Mouse (Mus musculus) cerebellum, adult 18-20 months (tissue): ENCODE data around the gene Pdzd2.

Experiments
- DNase-seq, 2 experiments: peaks; one replicate each; pipeline ENCODE4 v3.0.0; 2021

The Pdzd2 gene

GRCm38 (mm10) chr15:12728381-12728780 lies 11.3 kb downstream of the Pdzd2 start:
- DNase-seq, result no peak

- no peak for DNase-seq
Measured at GRCm38 (mm10) chr15:12725256-12725655, 14.5 kb downstream of the Pdzd2 start.

DNA sequence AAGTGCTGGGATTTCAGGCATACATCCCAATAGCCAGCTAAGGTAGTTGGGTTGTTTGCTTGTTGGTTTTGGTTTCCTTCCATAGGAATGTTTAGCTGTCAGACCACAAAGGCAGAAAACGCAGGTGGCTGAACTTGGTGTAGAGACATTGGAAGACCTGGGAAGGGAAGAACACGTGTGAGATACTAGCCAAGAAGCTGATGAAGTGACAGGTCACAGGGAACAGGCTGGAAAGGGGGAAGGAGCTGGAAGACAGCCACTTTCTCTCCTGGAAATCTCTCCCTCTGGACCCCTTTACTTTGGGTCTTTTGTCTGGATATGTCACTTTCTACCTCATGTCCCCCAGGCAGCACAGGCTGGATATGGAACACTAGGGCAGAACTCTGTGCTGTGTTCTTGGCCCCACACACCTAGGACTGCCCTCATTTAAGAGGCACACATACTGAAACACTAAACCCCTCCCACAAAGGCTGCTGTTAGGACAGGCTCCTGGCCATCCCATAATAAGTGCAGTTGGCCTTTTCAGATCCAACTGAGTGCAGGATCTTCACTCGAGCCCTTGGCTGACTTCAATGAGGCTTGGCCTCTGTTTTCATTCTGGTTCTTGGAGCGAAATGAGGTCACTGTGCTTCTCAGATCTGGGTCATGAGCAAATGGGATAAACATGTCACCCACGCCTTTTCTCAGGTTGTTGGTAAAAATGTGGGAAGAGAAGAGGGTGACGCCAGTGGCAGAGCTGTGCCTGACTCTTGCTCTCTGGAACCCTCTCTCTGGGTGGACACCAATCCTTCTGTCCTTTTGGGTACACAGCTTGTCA lies 17.8 kb downstream of the Pdzd2 start:
- DNase-seq, result no peak

DNA sequence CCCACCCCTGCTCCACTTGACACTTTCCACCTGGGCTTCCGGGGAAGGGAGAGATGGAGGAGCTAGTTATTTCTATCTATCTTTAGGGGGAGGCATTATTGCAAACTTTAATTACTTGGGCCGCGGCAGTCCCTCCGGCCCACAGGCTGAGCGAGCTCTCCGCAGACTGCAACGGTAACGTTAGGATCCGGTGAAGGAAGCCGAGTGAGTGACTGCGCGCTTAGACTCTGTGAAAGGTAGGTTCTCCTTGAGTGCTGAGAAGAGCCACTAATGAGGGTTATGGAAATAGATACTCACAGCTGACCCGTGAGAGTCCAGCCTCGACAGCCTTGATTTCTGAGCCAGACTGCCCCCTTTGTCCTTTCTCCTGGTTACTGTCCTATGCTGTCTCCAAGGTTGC lies 20.9 kb downstream of the Pdzd2 start:
- no peak for DNase-seq

- no peak for DNase-seq
Measured at GRCm38 (mm10) chr15:12717410-12717809, 22.3 kb downstream of the Pdzd2 start.

- no peak for DNase-seq
Measured at GRCm38 (mm10) chr15:12716881-12717280, 22.8 kb downstream of the Pdzd2 start.

DNA sequence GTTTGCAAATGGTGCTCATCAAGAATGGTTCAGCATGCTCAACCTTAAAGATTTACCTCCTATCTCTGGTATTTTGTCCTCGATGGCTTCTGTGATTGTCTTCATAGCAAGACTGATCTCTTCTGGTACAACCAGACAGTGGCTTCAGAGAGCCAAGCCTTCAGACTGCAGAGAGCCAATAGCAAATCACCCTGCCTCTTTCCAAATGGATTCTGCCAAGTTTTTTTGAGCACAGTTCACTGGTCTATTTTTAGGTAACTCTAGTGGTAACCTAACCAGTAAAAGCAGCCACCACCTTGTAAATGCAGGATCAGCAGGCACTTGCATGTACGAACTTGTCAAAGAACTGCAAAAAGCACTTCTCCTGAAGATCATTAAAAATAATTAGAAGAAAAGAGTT lies 25.4 kb downstream of the Pdzd2 start:
- no peak for DNase-seq

GRCm38 (mm10) chr15:12713216-12713615 lies 26.5 kb downstream of the Pdzd2 start:
- no peak for DNase-seq

- peak; percentile 32 to 34 for DNase-seq
Measured at GRCm38 (mm10) chr15:12710036-12710435, 29.7 kb downstream of the Pdzd2 start.

GRCm38 (mm10) chr15:12708297-12708696 lies 31.4 kb downstream of the Pdzd2 start:
- DNase-seq, result no peak

- no peak for DNase-seq
Measured at GRCm38 (mm10) chr15:12706902-12707301, 32.8 kb downstream of the Pdzd2 start.

- DNase-seq, result peak; percentile 58 to 67
Measured at GRCm38 (mm10) chr15:12700367-12700766, 39.4 kb downstream of the Pdzd2 start.

DNA sequence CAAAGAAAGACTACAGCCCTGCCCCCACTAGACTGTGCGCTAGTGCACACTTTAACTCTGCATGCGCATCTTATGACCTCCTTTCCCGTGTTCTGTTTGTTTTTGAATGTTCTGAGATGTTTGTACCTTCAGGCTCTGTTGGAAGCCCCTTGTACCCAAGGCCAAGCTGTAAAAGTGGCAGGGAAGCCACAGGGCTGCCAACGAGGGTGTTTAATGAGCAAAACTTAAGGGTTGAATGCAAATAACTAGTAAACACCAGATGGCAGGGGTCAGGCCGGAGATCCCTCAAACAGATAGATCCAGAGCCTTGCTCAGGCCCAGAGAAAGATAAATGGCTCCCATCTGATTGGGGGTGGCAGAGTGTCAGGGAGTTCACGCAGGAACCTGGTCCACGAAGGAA lies 42.0 kb downstream of the Pdzd2 start:
- DNase-seq, result no peak

GRCm38 (mm10) chr15:12696889-12697288 lies 42.8 kb downstream of the Pdzd2 start:
- no peak for DNase-seq

DNA sequence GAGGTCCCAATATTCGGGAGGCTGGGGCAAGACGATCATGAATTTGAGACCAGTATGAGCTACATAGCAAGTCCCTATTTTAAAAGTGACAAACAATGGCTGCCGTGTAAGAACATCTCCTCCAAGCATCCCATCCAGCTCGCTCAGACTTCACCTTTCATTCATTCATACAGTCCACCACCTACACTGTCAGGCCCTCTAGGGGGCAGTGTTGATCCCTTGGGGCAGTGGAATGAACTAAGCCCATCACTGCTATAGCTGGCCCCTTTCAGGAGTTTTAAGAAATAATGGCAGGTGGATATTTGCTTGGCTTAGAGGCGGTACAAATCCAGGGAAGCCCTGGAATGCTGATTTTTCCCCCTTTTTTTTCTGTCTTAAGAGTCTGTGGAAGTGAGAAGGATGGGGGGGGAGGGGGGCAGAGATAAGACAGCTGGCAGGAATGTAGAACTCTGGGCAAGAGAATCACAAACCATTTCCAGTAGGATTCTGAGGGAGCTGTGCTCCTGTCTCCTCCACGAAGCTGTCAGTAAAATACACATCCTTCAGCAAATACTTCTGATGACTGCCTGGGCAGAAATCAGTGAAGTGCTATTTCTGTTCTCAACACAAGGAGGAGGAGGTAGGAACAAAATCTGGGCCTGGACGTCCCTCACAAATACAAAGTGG lies 49.9 kb downstream of the Pdzd2 start:
- DNase-seq, result no peak

DNA sequence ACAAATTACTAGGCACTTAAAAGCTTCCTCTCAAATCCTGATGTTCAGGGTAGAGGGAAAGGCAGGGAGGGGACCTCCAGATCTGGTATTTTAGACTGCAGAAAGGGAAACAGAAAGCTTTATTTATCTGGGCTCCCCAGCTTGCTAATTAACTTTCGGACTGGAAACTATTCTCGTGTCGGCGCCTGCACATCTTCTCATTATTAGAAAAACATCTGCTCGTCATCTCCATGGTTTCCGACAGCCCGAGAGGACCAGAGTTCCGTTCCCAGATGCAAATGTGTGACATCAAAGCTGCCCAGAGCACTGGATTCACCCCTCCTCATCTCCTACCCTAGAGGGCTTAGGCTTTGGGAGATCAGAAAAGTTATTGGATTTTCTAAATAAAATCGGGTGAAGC lies 57.2 kb downstream of the Pdzd2 start:
- no peak for DNase-seq

DNA sequence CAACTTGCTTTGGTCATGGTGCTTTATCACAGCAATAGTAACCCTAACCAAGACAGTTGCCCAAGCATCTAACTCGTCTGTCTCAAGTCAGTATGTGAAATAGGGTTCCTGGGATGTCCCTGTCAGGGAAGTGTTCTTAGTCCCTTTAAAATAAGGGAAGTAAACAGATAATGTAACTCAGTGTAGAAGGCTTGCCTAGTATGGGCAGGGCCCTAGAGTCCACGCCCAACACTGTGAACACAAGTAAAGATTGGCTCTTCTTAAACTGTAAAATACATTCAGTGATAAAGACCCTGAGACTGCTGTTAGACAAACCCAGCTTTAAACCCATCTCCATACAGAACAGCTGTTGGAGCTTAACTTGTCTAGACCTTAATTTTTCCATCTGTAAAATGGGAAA lies 57.8 kb downstream of the Pdzd2 start:
- no peak for DNase-seq

DNA sequence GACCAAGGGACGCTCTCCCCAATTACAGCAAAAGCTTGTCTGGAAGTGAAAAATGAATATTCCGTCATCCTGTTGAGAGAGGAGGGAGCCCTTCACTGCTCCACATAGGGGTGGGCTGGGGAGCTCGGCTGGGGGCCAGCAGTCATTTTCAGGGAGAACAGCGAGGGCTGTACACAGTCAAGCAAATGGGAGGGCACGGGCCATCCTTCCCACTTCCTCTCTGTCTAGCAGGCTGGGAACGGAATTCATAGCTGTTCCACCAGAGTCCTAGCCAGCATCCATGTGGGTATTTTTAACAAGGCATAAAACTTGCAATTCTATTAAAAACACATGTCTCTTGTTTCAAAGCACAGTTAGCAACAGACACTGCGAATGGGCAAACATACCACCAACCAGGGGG lies 59.0 kb downstream of the Pdzd2 start:
- no peak for DNase-seq

GRCm38 (mm10) chr15:12679996-12680395 lies 59.7 kb downstream of the Pdzd2 start:
- DNase-seq, result no peak

DNA sequence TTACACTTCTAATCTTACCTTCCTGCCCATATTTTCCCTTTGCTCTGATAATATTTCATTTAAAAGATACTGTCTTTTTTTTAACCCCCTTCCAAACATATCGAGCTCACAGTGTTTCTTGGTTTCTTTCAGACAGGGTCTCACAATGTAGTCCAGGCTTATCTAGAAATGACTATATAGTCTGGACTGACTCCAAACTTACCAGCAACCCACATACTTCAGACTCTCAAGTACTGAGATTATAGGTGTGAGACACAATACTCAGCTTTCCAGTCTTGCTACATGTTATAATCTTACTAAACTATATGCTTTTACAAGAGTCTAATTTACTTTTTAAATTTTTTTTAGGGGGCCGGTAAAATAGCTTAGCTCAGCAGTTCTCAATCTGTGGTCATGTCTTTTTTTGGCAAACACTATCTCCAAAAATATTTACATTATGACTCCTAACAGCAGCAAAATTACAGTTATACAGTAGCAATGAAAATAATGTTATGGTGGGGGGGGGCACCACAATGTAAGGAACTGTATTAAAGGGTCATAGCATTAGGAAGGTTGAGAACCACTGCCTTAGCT lies 61.1 kb downstream of the Pdzd2 start:
- no peak for DNase-seq

GRCm38 (mm10) chr15:12675366-12675765 lies 64.4 kb downstream of the Pdzd2 start:
- no peak for DNase-seq

- DNase-seq, result no peak
Measured at GRCm38 (mm10) chr15:12674026-12674425, 65.7 kb downstream of the Pdzd2 start.

DNA sequence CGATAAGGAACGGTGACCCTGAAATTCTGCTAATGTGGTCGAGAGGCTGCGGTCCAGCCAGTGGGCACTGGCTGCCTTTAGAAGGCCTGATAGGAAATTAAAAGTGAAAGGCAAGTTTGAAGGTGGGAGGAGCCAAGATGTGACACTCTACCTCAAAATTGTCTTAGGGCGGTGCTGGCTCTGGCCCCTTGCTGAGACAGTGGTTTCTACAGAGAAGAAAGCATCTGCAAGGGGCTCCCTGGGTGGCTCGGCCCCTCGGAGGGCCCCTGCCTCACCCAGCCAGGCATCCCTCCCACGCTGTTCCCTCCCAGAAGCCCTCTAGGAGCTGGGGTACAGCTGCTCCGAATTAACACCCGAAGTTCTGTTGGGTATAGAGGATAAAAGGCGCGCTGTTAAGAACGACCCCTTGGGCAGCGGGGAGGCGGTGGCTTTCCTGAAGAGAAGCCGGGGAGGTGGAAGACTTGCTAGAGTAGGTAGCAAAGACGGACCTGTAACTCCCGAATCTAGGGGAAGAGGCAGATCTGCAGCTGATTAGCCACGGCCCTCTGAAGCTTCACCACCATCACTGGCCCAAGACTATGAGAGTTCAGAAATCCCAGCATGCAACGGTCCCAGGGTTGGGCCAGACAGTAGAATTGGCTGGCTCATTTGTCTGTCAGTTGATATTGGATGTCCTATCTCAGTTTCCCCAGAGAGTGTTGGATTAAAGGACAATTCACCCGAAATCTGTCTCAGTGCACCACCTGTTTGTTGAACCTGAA lies 71.8 kb downstream of the Pdzd2 start:
- DNase-seq, result no peak
